Mouse (Mus musculus) G1E (cell line): ENCODE data around the gene Lce1f.

ENCODE experiments used
- CTCF ChIP-seq: IDR thresholded peaks from 2 replicates; pipeline ENCODE4 v1.5.1; 2012; ENCODE audit warnings: low read depth, low read length, inconsistent platforms, mixed read lengths
- POLR2AphosphoS5 ChIP-seq: IDR thresholded peaks from 2 replicates; pipeline ENCODE4 v1.6.1; 2012; ENCODE audit warnings: low read depth, low read length, inconsistent platforms; ENCODE audit not compliant: insufficient replicate concordance

- TF ChIP-seq CTCF (no peak), POLR2AphosphoS5 (no peak)
Measured at GRCm38 (mm10) chr3:92752238-92752637, 32.1 kb upstream of the Lce1f start, which contains the start of gene Lce1g.
